Mouse (Mus musculus): ENCODE results near the gene Ms4a10. TPM values are rescaled to one million over a fixed set of nuclear protein-coding genes. Genes with fewer than 3 reads are reported as not detected.

Ms4a10 gene
- polyA plus RNA-seq, 1 experiment from 2014 or later: not detected

Other genes with a start within 250 kb of the Ms4a10 start
- 0.45 and 0.91 TPM in 2 replicates for gene Cd5, start 235.7 kb downstream of the Ms4a10 start, polyA plus RNA-seq (2015; fragmentation: Nextera tagmentation; extraction: Ambion mirVana)
- 0.11 and 0.60 TPM in 2 replicates for gene Cd6, start 144.6 kb downstream of the Ms4a10 start, polyA plus RNA-seq (2015; fragmentation: Nextera tagmentation; extraction: Ambion mirVana)
- gene Slc15a3, start 134.9 kb downstream of the Ms4a10 start, polyA plus RNA-seq (2015; fragmentation: Nextera tagmentation; extraction: Ambion mirVana): 0.42 and 0.46 TPM in 2 replicates
- gene Tmem132a, start 104.7 kb downstream of the Ms4a10 start, polyA plus RNA-seq (2015; fragmentation: Nextera tagmentation; extraction: Ambion mirVana): 75.9 TPM in 2 replicates
- gene Tmem109, start 92.7 kb downstream of the Ms4a10 start, polyA plus RNA-seq (2015; fragmentation: Nextera tagmentation; extraction: Ambion mirVana): 138 TPM in 2 replicates
- gene Prpf19, start 79.4 kb downstream of the Ms4a10 start, polyA plus RNA-seq (2015; fragmentation: Nextera tagmentation; extraction: Ambion mirVana): 35.8 and 39.8 TPM in 2 replicates
- not detected in 2 replicates for gene Zp1, start 54.0 kb downstream of the Ms4a10 start, polyA plus RNA-seq (2015; fragmentation: Nextera tagmentation; extraction: Ambion mirVana)
- gene Ptgdr2, start 37.5 kb downstream of the Ms4a10 start, polyA plus RNA-seq (2015; fragmentation: Nextera tagmentation; extraction: Ambion mirVana): 0.09 and 0.11 TPM in 2 replicates
- 26.2 and 26.6 TPM in 2 replicates for gene Ccdc86, start 25.4 kb downstream of the Ms4a10 start, polyA plus RNA-seq (2015; fragmentation: Nextera tagmentation; extraction: Ambion mirVana)
- gene Ms4a15, start 18.6 kb upstream of the Ms4a10 start, polyA plus RNA-seq (2015; fragmentation: Nextera tagmentation; extraction: Ambion mirVana): 0.27 TPM in 1 of 2 replicates, not detected in the other
- gene Ms4a18, start 43.4 kb upstream of the Ms4a10 start, polyA plus RNA-seq (2015; fragmentation: Nextera tagmentation; extraction: Ambion mirVana): not detected in 2 replicates
- 0.19 TPM in 1 of 2 replicates, not detected in the other for gene Ms4a8a, start 106.4 kb upstream of the Ms4a10 start, polyA plus RNA-seq (2015; fragmentation: Nextera tagmentation; extraction: Ambion mirVana)
- gene 1700017D01Rik, start 156.2 kb upstream of the Ms4a10 start, polyA plus RNA-seq (2015; fragmentation: Nextera tagmentation; extraction: Ambion mirVana): not detected in 2 replicates
- gene 1700025F22Rik, start 190.7 kb upstream of the Ms4a10 start, polyA plus RNA-seq (2015; fragmentation: Nextera tagmentation; extraction: Ambion mirVana): not detected in 2 replicates
- not detected in 2 replicates for gene Ms4a13, start 222.1 kb upstream of the Ms4a10 start, polyA plus RNA-seq (2015; fragmentation: Nextera tagmentation; extraction: Ambion mirVana)